8 mouse cellular contexts compared by ENCODE assay signal in the genomic region with DNA sequence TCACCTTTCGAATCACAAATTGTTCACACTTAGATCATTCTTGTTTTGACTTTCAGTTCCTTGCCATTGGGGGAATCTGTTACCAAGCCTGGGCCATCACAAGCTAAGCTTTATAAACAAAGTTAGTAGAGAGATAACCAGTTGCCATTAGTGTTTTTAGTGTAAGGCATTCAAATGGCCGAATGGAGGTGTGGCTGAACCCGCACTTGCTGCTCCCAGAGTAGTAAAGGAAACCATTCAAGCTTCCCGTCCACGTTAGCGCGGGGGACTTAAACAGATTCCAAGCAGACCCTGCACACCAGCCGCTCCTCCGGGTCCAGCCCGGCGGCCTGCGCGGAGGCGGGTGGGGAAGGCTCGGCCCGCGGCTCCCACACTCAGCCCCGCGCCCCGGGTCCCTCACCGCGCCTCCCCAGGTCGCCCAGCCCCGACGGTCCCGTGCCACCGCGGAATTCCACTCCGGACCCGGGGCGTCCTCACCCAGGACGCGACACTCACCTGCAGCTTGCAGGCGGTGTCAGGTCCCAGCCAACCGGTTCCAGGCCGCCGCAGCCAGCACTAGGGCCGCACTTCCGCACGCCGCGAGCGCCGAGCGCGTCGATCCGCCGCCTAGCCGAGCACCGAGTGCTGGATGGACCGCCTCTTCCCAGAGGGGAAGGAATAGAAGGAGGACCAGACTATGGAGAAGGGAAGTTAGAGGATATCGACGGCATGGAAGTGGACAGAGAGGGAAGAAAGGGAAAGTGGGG. TPM values are rescaled to one million over a fixed set of nuclear protein-coding genes. Genes with fewer than 3 reads are reported as not detected.
DNase-seq lines count a peak whose midpoint lies in the region; ATAC-seq and TF ChIP-seq lines count a peak whose summit lies in the region.

A gene (minus strand): TSS at position 593 of the 746 bp plus-strand sequence.
A gene (plus strand): TSS at position 704 of the 746 bp plus-strand sequence.

- peaks cover 0 to 25% of the 10 kb centered on the region in 2 experiments; a peak in 2 of 4 replicates for H3K36me3 ChIP-seq in MEL (ENCODE audit: control insufficient read depth in 1 of 2, insufficient read depth in 2 of 2, low read length in 2 of 2)
- no peaks in the 10 kb centered on the region for H3K36me3 ChIP-seq in forebrain, embryonic 15.5 days
- H3K36me3 ChIP-seq in lung, embryonic 14.5 days (ENCODE audit: insufficient read depth): no peaks in the 10 kb centered on the region

- TF ChIP-seq RAD21 in MEL (IDR thresholded peaks at IDR 0.05; ENCODE audit: low read depth, low read length): no peak

- peak in 1 of 2 experiments; percentile 34; a peak in 1 of 4 replicates for TF ChIP-seq EP300 in MEL (IDR thresholded peaks at IDR 0.05; ENCODE audit: low read depth in 1 of 2, low read length in 2 of 2)

- ATAC-seq in forebrain, embryonic 15.5 days (replicated peaks): peak; percentile 99
- peak; percentile 98 for ATAC-seq in lung, embryonic 14.5 days (ENCODE audit: insufficient read depth)
- ATAC-seq in neutrophil, adult 5-6 weeks (ENCODE audit: extremely low read depth, insufficient number of reproducible peaks, low FRiP score, poor library complexity, severe bottlenecking): peak; percentile 84

- peak in 1 of 2 experiments; percentile 71; a peak in 2 of 4 replicates for TF ChIP-seq POLR2A in MEL (IDR thresholded peaks at IDR 0.05; ENCODE audit: control insufficient read depth in 1 of 2, insufficient read depth in 1 of 2, low read depth in 1 of 2, low read length in 2 of 2, poor library complexity in 1 of 2)

- peak within 1 kb of the TSS; percentile 84 for H3K9ac ChIP-seq in MEL (ENCODE audit: control insufficient read depth, low read depth, low read length, poor library complexity, severe bottlenecking)
- H3K9ac ChIP-seq in forebrain, embryonic 15.5 days (replicated peaks): peak within 1 kb of the TSS; percentile 80
- H3K9ac ChIP-seq in lung, embryonic 14.5 days: peak within 1 kb of the TSS; percentile 93

- H3K4me2 ChIP-seq in forebrain, embryonic 15.5 days (replicated peaks): peak within 1 kb of the TSS; percentile 60
- H3K4me2 ChIP-seq in lung, embryonic 14.5 days: peak within 1 kb of the TSS; percentile 64

- H3K79me2 ChIP-seq in MEL (ENCODE audit: control insufficient read depth, insufficient read depth, low read length, poor library complexity): peaks cover 20% of the 10 kb centered on the region

- DNase-seq in MEL (ENCODE audit: low read depth, low spot score): peak; percentile 88
- DNase-seq in cerebellum, adult 18-20 months: peak; percentile 83 to 90
- DNase-seq in heart, postnatal 25 days (ENCODE audit: low spot score): peak; percentile 59
- peak; percentile 79 to 83 for DNase-seq in layer of hippocampus, adult 2 months (ENCODE audit: low spot score in 2 of 2)
- DNase-seq in lung, embryonic 14.5 days: peak; percentile 95
- DNase-seq in testis, postnatal 14 days (ENCODE audit: low spot score): peak; percentile 85

- TF ChIP-seq CTCF in MEL (IDR thresholded peaks at IDR 0.05 in 2 of 3, conservative IDR thresholded peaks at IDR 0.05 in 1 of 3; ENCODE audit: control insufficient read depth in 1 of 3, insufficient read depth in 1 of 3, low read depth in 2 of 3, low read length in 3 of 3, poor library complexity in 1 of 3, severe bottlenecking in 1 of 3): no peak
- TF ChIP-seq CTCF in layer of hippocampus, adult 2 months (conservative IDR thresholded peaks at IDR 0.05): no peak
- no peak for TF ChIP-seq CTCF in lung, embryonic 14.5 days (IDR thresholded peaks at IDR 0.05; ENCODE audit: low read depth)

- peak within 1 kb of the TSS; percentile 70 for H3K27ac ChIP-seq in MEL (ENCODE audit: control insufficient read depth, low read depth, low read length)
- peak within 1 kb of the TSS; percentile 86 for H3K27ac ChIP-seq in forebrain, embryonic 15.5 days (replicated peaks)
- peak within 1 kb of the TSS; percentile 80 for H3K27ac ChIP-seq in layer of hippocampus, adult 2 months
- peak within 1 kb of the TSS; percentile 91 for H3K27ac ChIP-seq in lung, embryonic 14.5 days (ENCODE audit: low read depth)

- H3K4me3 ChIP-seq in MEL (ENCODE audit: control insufficient read depth in 1 of 2, insufficient read depth in 1 of 2, low read depth in 2 of 2, low read length in 2 of 2): peak within 1 kb of the TSS; percentile 87
- H3K4me3 ChIP-seq in forebrain, embryonic 15.5 days: peak within 1 kb of the TSS; percentile 92
- H3K4me3 ChIP-seq in layer of hippocampus, adult 2 months: peak within 1 kb of the TSS; percentile 97
- H3K4me3 ChIP-seq in lung, embryonic 14.5 days (ENCODE audit: low read depth, low read length): peak within 1 kb of the TSS; percentile 90

- H3K9me3 ChIP-seq in MEL (replicated peaks; ENCODE audit: insufficient read depth, low read length): no peaks in the 10 kb centered on the region
- H3K9me3 ChIP-seq in forebrain, embryonic 15.5 days: no peaks in the 10 kb centered on the region
- no peaks in the 10 kb centered on the region for H3K9me3 ChIP-seq in lung, embryonic 14.5 days (ENCODE audit: low read depth, low read length)

- intact Hi-C loops in heart, postnatal 25 days (cut with DNase I): loop anchor here (10.0 kb wide), 1 partner anchor 319 kb away; a partner anchor contains a TSS

- H3K27me3 ChIP-seq in MEL (ENCODE audit: control insufficient read depth in 1 of 2, insufficient read depth in 2 of 2, low read length in 2 of 2): no peaks in the 10 kb centered on the region
- no peaks in the 10 kb centered on the region for H3K27me3 ChIP-seq in forebrain, embryonic 15.5 days
- H3K27me3 ChIP-seq in lung, embryonic 14.5 days (ENCODE audit: insufficient read depth, low read length): 0 out of 2 replicates have a peak, but pooled peaks cover 3% of the 10 kb centered on the region

- H3K4me1 ChIP-seq in MEL (ENCODE audit: control insufficient read depth in 1 of 2, insufficient read depth in 2 of 2, low read length in 2 of 2): peaks cover 10 to 19% of the 10 kb centered on the region in 2 experiments
- H3K4me1 ChIP-seq in forebrain, embryonic 15.5 days: peaks cover 22% of the 10 kb centered on the region
- peaks cover 13% of the 10 kb centered on the region for H3K4me1 ChIP-seq in lung, embryonic 14.5 days (ENCODE audit: insufficient read depth)

- 1% methylated on average over 54 of the region's 54 CpGs for WGBS in forebrain, embryonic 15.5 days
- WGBS in lung, embryonic 14.5 days: under 1% methylated on average over 54 of the region's 54 CpGs

TF ChIP-seq in MEL, 35 proteins besides CTCF, POLR2A, EP300 and RAD21:
- TF ChIP-seq RCOR1 (IDR thresholded peaks at IDR 0.05; ENCODE audit: low read depth, low read length) (peak; percentile 39; the same call in 1 of the 2 replicates), MYB (IDR thresholded peaks at IDR 0.05; ENCODE audit: low read depth, low read length) (peak; percentile 36; the same call in 1 of the 2 replicates), SIN3A (IDR thresholded peaks at IDR 0.05; ENCODE audit: low read length) (peak; percentile 97), TCF12 (IDR thresholded peaks at IDR 0.05; ENCODE audit: low read depth, low read length) (peak; percentile 42; the same call in 1 of the 2 replicates), UBTF (IDR thresholded peaks at IDR 0.05; ENCODE audit: borderline replicate concordance, insufficient read depth, low read depth, low read length) (0 out of 2 replicates have a peak, but pooled peaks have one; percentile 59), USF2 (IDR thresholded peaks at IDR 0.05; ENCODE audit: borderline replicate concordance in 1 of 2, insufficient read depth in 1 of 2, low read depth in 1 of 2, low read length in 2 of 2) (no peak), MEF2A (IDR thresholded peaks at IDR 0.05; ENCODE audit: extremely low read depth, insufficient replicate concordance, low read depth, low read length, poor library complexity, severe bottlenecking) (peak; percentile 16; the same call in 1 of the 2 replicates), E2F4 (IDR thresholded peaks at IDR 0.05; ENCODE audit: borderline replicate concordance, low read depth, low read length) (no peak), ELF1 (IDR thresholded peaks at IDR 0.05; ENCODE audit: low read depth, low read length) (peak; percentile 98), MXI1 (IDR thresholded peaks at IDR 0.05; ENCODE audit: low read depth, low read length) (peak; percentile 82), NELFE (IDR thresholded peaks at IDR 0.05; ENCODE audit: low read depth, low read length) (peak; percentile 71), HCFC1 (IDR thresholded peaks at IDR 0.05; ENCODE audit: low read depth, low read length) (peak; percentile 92), ETS1 (IDR thresholded peaks at IDR 0.05; ENCODE audit: low read depth, low read length) (peak; percentile 27; the same call in 1 of the 2 replicates), JUND (IDR thresholded peaks at IDR 0.05; ENCODE audit: low read depth, low read length) (no peak)

RNA-seq across cellular contexts. Expression of the first gene that starts in this region (rescaled TPM):
- 26.0 and 27.0 TPM in 2 replicates for total RNA-seq in MEL (2012; rRNA removed)
- polyA plus RNA-seq in MEL (2012; ENCODE audit: insufficient read depth in 1 of 2, insufficient read length in 2 of 2, low read depth in 1 of 2, low replicate concordance in 2 of 2, missing spikeins in 1 of 2): 10 to 100 TPM in 1 of 2 experiments, not detected in 1; 22.1 TPM
- polyA plus RNA-seq in forebrain, embryonic 15.5 days (2015; fragmentation: Nextera tagmentation; extraction: Ambion mirVana): 55.8 and 56.4 TPM in 2 replicates
- 10 to 100 TPM; 15.6 to 16.1 TPM for total RNA-seq in heart, postnatal 25 days (2021)
- total RNA-seq in layer of hippocampus, adult 2 months (2021): 10 to 100 TPM; 41.2 to 44.1 TPM
- polyA plus RNA-seq in lung, embryonic 14.5 days (2014; fragmentation: Nextera tagmentation; extraction: Ambion mirVana): 43.6 and 47.0 TPM in 2 replicates
- total RNA-seq in neutrophil, adult 5-6 weeks (2017): 56.1 and 57.1 TPM in 2 replicates

RNA-seq across cellular contexts. Expression of the second gene that starts in this region (rescaled TPM):
- not detected in 2 replicates for total RNA-seq in MEL (2012; rRNA removed)
- not detected for polyA plus RNA-seq in MEL (2012; ENCODE audit: insufficient read depth in 1 of 2, insufficient read length in 2 of 2, low read depth in 1 of 2, low replicate concordance in 2 of 2, missing spikeins in 1 of 2)
- 0.09 TPM in 1 of 2 replicates, not detected in the other for polyA plus RNA-seq in forebrain, embryonic 15.5 days (2015; fragmentation: Nextera tagmentation; extraction: Ambion mirVana)
- total RNA-seq in heart, postnatal 25 days (2021): not detected
- under 1 TPM in 1 of 2 experiments, not detected in 1; 0.33 TPM for total RNA-seq in layer of hippocampus, adult 2 months (2021)
- polyA plus RNA-seq in lung, embryonic 14.5 days (2014; fragmentation: Nextera tagmentation; extraction: Ambion mirVana): 0.14 TPM in 1 of 2 replicates, not detected in the other
- not detected in 2 replicates for total RNA-seq in neutrophil, adult 5-6 weeks (2017)

Comparison
In these comparisons a context has a peak if more than half of its experiments do, and no peak if none do; other contexts are left out.
1. Peak in every context shown above with its lines: DNase-seq, ATAC-seq, H3K4me3 ChIP-seq and H3K27ac ChIP-seq.